Comparison of ENCODE assay signal across 16 mouse cellular contexts in the genomic region with DNA sequence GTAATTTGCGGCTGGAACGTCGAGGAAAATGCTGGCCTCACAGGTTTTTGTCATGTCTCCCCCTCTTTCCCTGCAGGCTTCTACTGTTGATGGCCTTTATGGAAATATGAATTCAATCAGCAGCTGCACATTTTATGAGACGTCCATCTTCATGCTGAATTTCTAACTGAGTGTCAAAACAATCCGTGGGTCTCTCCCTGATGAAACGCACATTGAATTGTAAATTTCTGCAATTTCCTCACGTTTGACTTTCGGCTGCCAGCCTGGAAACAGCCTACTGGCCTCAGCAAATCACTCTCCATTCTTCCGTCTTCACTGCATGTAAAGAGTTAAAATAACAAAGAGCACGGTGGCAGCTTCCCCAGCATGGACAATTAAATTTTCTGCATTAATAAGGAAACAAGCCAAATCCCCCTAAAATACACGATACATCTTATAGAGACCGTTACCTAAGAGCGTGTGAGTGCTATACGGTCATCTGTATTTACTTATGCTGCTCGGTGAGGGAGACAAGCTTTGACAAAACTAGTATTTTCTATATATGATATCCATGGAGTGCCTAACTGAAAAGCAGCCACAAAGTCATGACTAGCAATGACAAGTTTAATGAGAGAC. TPM values are rescaled to one million over a fixed set of nuclear protein-coding genes. Genes with fewer than 3 reads are reported as not detected.
DNase-seq lines count a peak whose midpoint lies in the region; ATAC-seq lines count a peak whose summit lies in the region.
"Had no signal": no experiment of that assay in that cellular context is flagged by ENCODE, and none has a peak within 500 bp of the region (broad histone marks: within the 10 kb centered on the region; RNA-seq: fewer than 3 reads in every experiment).

No protein-coding gene starts in this region.

- no peak overlapping the region; the same call in 1 of the 2 replicates for H3K9ac ChIP-seq in neural tube, embryonic 12.5 days
- 0 out of 2 replicates have a peak overlapping the region, but pooled peaks have one; percentile 14 for H3K9ac ChIP-seq in forebrain, embryonic 15.5 days (replicated peaks)
- no peak overlapping the region for H3K9ac ChIP-seq in hindbrain, embryonic 16.5 days (ENCODE audit: low read depth, low read length)
- H3K9ac ChIP-seq in neural tube, embryonic 14.5 days (replicated peaks; ENCODE audit: low read depth, low read length), result no peak overlapping the region; the same call in 1 of the 2 replicates
- H3K9ac ChIP-seq in liver, embryonic 11.5 days (ENCODE audit: low read depth, low read length), result no peak overlapping the region
- H3K9ac ChIP-seq: heart, embryonic 15.5 days; kidney, embryonic 15.5 days; lung, embryonic 15.5 days had no signal

- no peaks in the 10 kb centered on the region for H3K36me3 ChIP-seq in neural tube, embryonic 12.5 days
- no peaks in the 10 kb centered on the region for H3K36me3 ChIP-seq in forebrain, embryonic 15.5 days
- no peaks in the 10 kb centered on the region for H3K36me3 ChIP-seq in hindbrain, embryonic 16.5 days (ENCODE audit: control insufficient read depth, insufficient read depth, low read length)
- no peaks in the 10 kb centered on the region for H3K36me3 ChIP-seq in neural tube, embryonic 14.5 days (ENCODE audit: control insufficient read depth, insufficient read depth, low read length)
- H3K36me3 ChIP-seq in liver, embryonic 11.5 days (ENCODE audit: control insufficient read depth, insufficient read depth, low read length), result no peaks in the 10 kb centered on the region
- H3K36me3 ChIP-seq: heart, embryonic 15.5 days; kidney, embryonic 15.5 days; lung, embryonic 15.5 days had no signal

- H3K9me3 ChIP-seq in neural tube, embryonic 12.5 days, result no peaks in the 10 kb centered on the region
- H3K9me3 ChIP-seq in forebrain, embryonic 15.5 days, result no peaks in the 10 kb centered on the region
- H3K9me3 ChIP-seq in hindbrain, embryonic 16.5 days (ENCODE audit: control insufficient read depth, low read length), result no peaks in the 10 kb centered on the region
- H3K9me3 ChIP-seq in neural tube, embryonic 14.5 days (ENCODE audit: control insufficient read depth, low read length), result no peaks in the 10 kb centered on the region
- no peaks in the 10 kb centered on the region for H3K9me3 ChIP-seq in liver, embryonic 11.5 days (ENCODE audit: control insufficient read depth, low read length)
- H3K9me3 ChIP-seq: heart, embryonic 15.5 days; kidney, embryonic 15.5 days; lung, embryonic 15.5 days had no signal

- H3K4me3 ChIP-seq in neural tube, embryonic 12.5 days, result no peak overlapping the region
- H3K4me3 ChIP-seq in forebrain, embryonic 15.5 days, result 0 out of 2 replicates have a peak overlapping the region, but pooled peaks have one; percentile 6
- no peak overlapping the region for H3K4me3 ChIP-seq in hindbrain, embryonic 16.5 days (ENCODE audit: low read length)
- H3K4me3 ChIP-seq in neural tube, embryonic 14.5 days (ENCODE audit: low read depth, low read length), result no peak overlapping the region
- H3K4me3 ChIP-seq in liver, embryonic 11.5 days (ENCODE audit: low read depth, low read length), result no peak overlapping the region
- H3K4me3 ChIP-seq: heart, embryonic 15.5 days; kidney, embryonic 15.5 days; left cerebral cortex, adult 2 months; lung, embryonic 15.5 days; myocyte had no signal

- ATAC-seq in neural tube, embryonic 12.5 days (ENCODE audit: low FRiP score, low read depth), result no peak
- peak; percentile 45; the same call in 1 of the 2 replicates for ATAC-seq in forebrain, embryonic 15.5 days (replicated peaks)
- no peak for ATAC-seq in hindbrain, embryonic 16.5 days
- ATAC-seq in neural tube, embryonic 14.5 days (ENCODE audit: low read depth), result no peak
- ATAC-seq in liver, embryonic 11.5 days (replicated peaks; ENCODE audit: low FRiP score), result no peak

- no peak overlapping the region for H3K27ac ChIP-seq in neural tube, embryonic 12.5 days
- peak overlapping the region; percentile 54 for H3K27ac ChIP-seq in forebrain, embryonic 15.5 days (replicated peaks)
- no peak overlapping the region for H3K27ac ChIP-seq in hindbrain, embryonic 16.5 days (ENCODE audit: low read depth, low read length)
- H3K27ac ChIP-seq in neural tube, embryonic 14.5 days (ENCODE audit: low read depth, low read length), result no peak overlapping the region
- H3K27ac ChIP-seq in liver, embryonic 11.5 days (ENCODE audit: low read depth, low read length), result no peak overlapping the region
- H3K27ac ChIP-seq: heart, embryonic 15.5 days; kidney, embryonic 15.5 days; left cerebral cortex, adult 2 months; lung, embryonic 15.5 days had no signal

- DNase-seq in neural tube, embryonic 10.5 days (ENCODE audit: extremely low spot score, low spot score), result no peak
- DNase-seq in left cerebral cortex, postnatal 25 days (ENCODE audit: low spot score in 2 of 2), result no peak
- DNase-seq in liver, embryonic 11.5 days (ENCODE audit: low spot score), result no peak
- DNase-seq in kidney, adult 9 months, result no peak
- DNase-seq: B cell, adult 2 months; cerebellum, adult 11-12 months; cerebellum, postnatal 36 days had no signal

- peaks cover 7% of the 10 kb centered on the region; the same call in 1 of the 2 replicates for H3K4me1 ChIP-seq in neural tube, embryonic 12.5 days
- H3K4me1 ChIP-seq in forebrain, embryonic 15.5 days, result peaks cover 17% of the 10 kb centered on the region
- H3K4me1 ChIP-seq in hindbrain, embryonic 16.5 days (ENCODE audit: control insufficient read depth, insufficient read depth, low read depth, low read length), result peaks cover 8% of the 10 kb centered on the region
- H3K4me1 ChIP-seq in neural tube, embryonic 14.5 days (ENCODE audit: control insufficient read depth, insufficient read depth, low read length), result peaks cover 4% of the 10 kb centered on the region; the same call in 1 of the 2 replicates
- H3K4me1 ChIP-seq in liver, embryonic 11.5 days (replicated peaks; ENCODE audit: control insufficient read depth, insufficient read depth, low read length), result no peaks in the 10 kb centered on the region
- H3K4me1 ChIP-seq: lung, embryonic 15.5 days had no signal

- intact Hi-C loops in left cerebral cortex, postnatal 25 days (cut with DNase I), result no loop called here

- H3K27me3 ChIP-seq in neural tube, embryonic 12.5 days (replicated peaks), result no peaks in the 10 kb centered on the region
- H3K27me3 ChIP-seq in forebrain, embryonic 15.5 days, result no peaks in the 10 kb centered on the region
- H3K27me3 ChIP-seq in hindbrain, embryonic 16.5 days (replicated peaks; ENCODE audit: control insufficient read depth, insufficient read depth, low read length), result no peaks in the 10 kb centered on the region
- H3K27me3 ChIP-seq in neural tube, embryonic 14.5 days (ENCODE audit: control insufficient read depth, insufficient read depth, low read length), result no peaks in the 10 kb centered on the region
- H3K27me3 ChIP-seq in liver, embryonic 11.5 days (replicated peaks; ENCODE audit: control insufficient read depth, insufficient read depth, low read length), result no peaks in the 10 kb centered on the region
- H3K27me3 ChIP-seq: heart, embryonic 15.5 days; kidney, embryonic 15.5 days; lung, embryonic 15.5 days had no signal

- WGBS in neural tube, embryonic 12.5 days, result 27% methylated on average over 15 of the region's 15 CpGs
- WGBS in forebrain, embryonic 15.5 days, result 16% methylated on average over 15 of the region's 15 CpGs
- 17% methylated on average over 15 of the region's 15 CpGs for WGBS in hindbrain, embryonic 16.5 days
- 16% methylated on average over 15 of the region's 15 CpGs for WGBS in neural tube, embryonic 14.5 days
- 84% methylated on average over 15 of the region's 15 CpGs for WGBS in liver, embryonic 11.5 days

- H3K4me2 ChIP-seq in neural tube, embryonic 12.5 days (replicated peaks), result peak overlapping the region; percentile 31
- peak overlapping the region; percentile 26 for H3K4me2 ChIP-seq in forebrain, embryonic 15.5 days (replicated peaks)
- peak overlapping the region; percentile 44 for H3K4me2 ChIP-seq in hindbrain, embryonic 16.5 days (ENCODE audit: low read length)
- peak overlapping the region; percentile 35 for H3K4me2 ChIP-seq in neural tube, embryonic 14.5 days (ENCODE audit: low read depth, low read length)
- H3K4me2 ChIP-seq in liver, embryonic 11.5 days, result no peak overlapping the region
- H3K4me2 ChIP-seq: heart, embryonic 15.5 days; kidney, embryonic 15.5 days; lung, embryonic 15.5 days had no signal

RNA-seq across cellular contexts. Expression of gene Ndufaf2, which starts 35.2 kb away (rescaled TPM):
- 69.8 and 79.0 TPM in 2 replicates for polyA plus RNA-seq in neural tube, embryonic 12.5 days (2016; fragmentation: Nextera tagmentation; extraction: Ambion mirVana)
- polyA plus RNA-seq in forebrain, embryonic 15.5 days (2015; fragmentation: Nextera tagmentation; extraction: Ambion mirVana), result 72.6 and 77.0 TPM in 2 replicates
- polyA plus RNA-seq in hindbrain, embryonic 16.5 days (2015; fragmentation: Nextera tagmentation; extraction: Ambion mirVana), result 74.3 and 74.7 TPM in 2 replicates
- polyA plus RNA-seq in neural tube, embryonic 14.5 days (2014; fragmentation: Nextera tagmentation; extraction: Ambion mirVana), result 64.9 and 79.3 TPM in 2 replicates
- total RNA-seq in left cerebral cortex, postnatal 25 days (2021), result 10 to 100 TPM; 21.8 to 22.2 TPM
- polyA plus RNA-seq in liver, embryonic 11.5 days (2014; fragmentation: Nextera tagmentation; extraction: Ambion mirVana), result 76.5 and 88.3 TPM in 2 replicates

RNA-seq across cellular contexts. Expression of gene Ercc8, which starts 35.3 kb away (rescaled TPM):
- 23.4 and 24.0 TPM in 2 replicates for polyA plus RNA-seq in neural tube, embryonic 12.5 days (2016; fragmentation: Nextera tagmentation; extraction: Ambion mirVana)
- 32.0 and 32.6 TPM in 2 replicates for polyA plus RNA-seq in forebrain, embryonic 15.5 days (2015; fragmentation: Nextera tagmentation; extraction: Ambion mirVana)
- polyA plus RNA-seq in hindbrain, embryonic 16.5 days (2015; fragmentation: Nextera tagmentation; extraction: Ambion mirVana), result 32.3 and 32.9 TPM in 2 replicates
- polyA plus RNA-seq in neural tube, embryonic 14.5 days (2014; fragmentation: Nextera tagmentation; extraction: Ambion mirVana), result 31.3 and 37.5 TPM in 2 replicates
- total RNA-seq in left cerebral cortex, postnatal 25 days (2021), result 10 to 100 TPM; 17.1 to 23.2 TPM
- polyA plus RNA-seq in liver, embryonic 11.5 days (2014; fragmentation: Nextera tagmentation; extraction: Ambion mirVana), result 19.6 and 21.0 TPM in 2 replicates
